Mouse (Mus musculus) intestine, embryonic 14.5 days (tissue): ENCODE data around the gene H2al1b. TPM values are rescaled to one million over a fixed set of nuclear protein-coding genes. Genes with fewer than 3 reads are reported as not detected.
A peak's percentile ranks its signal among the peaks of the same experiment; 100 is the strongest.
"Not testable (repeated sequence)": the region's sequence is repeated elsewhere in the genome, so short reads cannot be mapped to it uniquely, and the experiment has no call there.

Experiments
- ATAC-seq: fragments of 200-750 bp; cut with Nextera tagmentation; replicated peaks from 2 replicates; pipeline ENCODE4 v1.8.0; 2017; ENCODE audit warnings: low read depth, moderate number of reproducible peaks, moderate TSS enrichment, moderate library complexity; ENCODE audit not compliant: low FRiP score, low TSS enrichment
- DNase-seq: peaks from one replicate; pipeline ENCODE4 v3.0.0-alpha.2; 2018; ENCODE audit warnings: low spot score
- H3K27ac ChIP-seq: fragments of 300-500 bp; sonication (generic); 2 replicates; pipeline ENCODE4 v1.5.1; 2014; ENCODE audit warnings: low read depth, mild to moderate bottlenecking, control low read depth
- H3K27me3 ChIP-seq: fragments of 300-500 bp; sonication (generic); replicated peaks from 2 replicates; pipeline ENCODE4 v1.6.1; 2014; ENCODE audit warnings: low read length, control low read depth; ENCODE audit not compliant: control insufficient read depth, insufficient read depth
- H3K36me3 ChIP-seq: fragments of 300-500 bp; sonication (generic); 2 replicates; pipeline ENCODE4 v1.6.1; 2014; ENCODE audit warnings: low read length, control low read depth; ENCODE audit not compliant: control insufficient read depth, insufficient read depth
- H3K4me1 ChIP-seq: fragments of 300-500 bp; sonication (generic); replicated peaks from 2 replicates; pipeline ENCODE4 v1.6.1; 2014; ENCODE audit warnings: low read length, control low read depth, mixed read lengths; ENCODE audit not compliant: control insufficient read depth, insufficient read depth
- H3K4me2 ChIP-seq: fragments of 300-500 bp; sonication (generic); 2 replicates; pipeline ENCODE4 v1.6.1; 2014; ENCODE audit warnings: low read length
- H3K4me3 ChIP-seq: fragments of 300-500 bp; sonication (generic); 2 replicates; pipeline ENCODE4 v1.5.1; 2014; ENCODE audit warnings: low read depth, low read length, control low read depth, mixed read lengths
- H3K9ac ChIP-seq: fragments of 300-500 bp; sonication (generic); 2 replicates; pipeline ENCODE4 v1.6.1; 2014; ENCODE audit warnings: mild to moderate bottlenecking, low read length
- H3K9me3 ChIP-seq: fragments of 300-500 bp; sonication (generic); 2 replicates; pipeline ENCODE4 v1.6.1; 2016; ENCODE audit warnings: low read length, control low read depth; ENCODE audit not compliant: control insufficient read depth
- WGBS: fragments of 180-500 bp; shearing (Covaris S2); extraction: QIAGEN DNeasy Blood & Tissue Kit; methylation state at CpG from one replicate; pipeline ENCODE4 v1.1.7; 2014; 5-methylcytosine and 5-hydroxymethylcytosine counted together
- polyA plus RNA-seq: library from polyadenylated mRNA; unstranded; fragments of >200 nt; fragmentation: Nextera tagmentation; extraction: Ambion mirVana; gene quantifications from 2 replicates; pipeline ENCODE4 v1.2.1, GENCODE M21; 2014

H2al1b gene
- polyA plus RNA-seq = not detected in 2 replicates

GRCm38 (mm10) chrX:11302132-11302531 is at the start of gene H2al1b:
Gene H2al1b (plus strand): TSS chrX:11302432.
- 84% methylated on average over 1 of the region's 3 CpGs for WGBS
- not testable (repeated sequence) for H3K4me2 ChIP-seq, H3K36me3 ChIP-seq, H3K4me1 ChIP-seq, H3K9me3 ChIP-seq, ATAC-seq, DNase-seq, H3K9ac ChIP-seq, H3K4me3 ChIP-seq, H3K27ac ChIP-seq, H3K27me3 ChIP-seq

- no peak for DNase-seq
- no peak overlapping the region for H3K4me3 ChIP-seq
- no peaks in the 10 kb centered on the region for H3K9me3 ChIP-seq
- H3K27ac ChIP-seq = peak overlapping the region; percentile 57; the same call in 1 of the 2 replicates
- H3K27me3 ChIP-seq = peaks cover 15% of the 10 kb centered on the region
- no peak overlapping the region for H3K9ac ChIP-seq
- ATAC-seq = no peak
- no peak overlapping the region for H3K4me2 ChIP-seq
- H3K36me3 ChIP-seq = no peaks in the 10 kb centered on the region
- H3K4me1 ChIP-seq = peaks cover 13% of the 10 kb centered on the region; the same call in 1 of the 2 replicates
- WGBS = 41% methylated on average over 5 of the region's 5 CpGs
Observed at GRCm38 (mm10) chrX:11254062-11254461, 48.2 kb upstream of the H2al1b start.

GRCm38 (mm10) chrX:11254521-11255207 is 47.6 kb upstream of the H2al1b start:
- Histone ChIP-seq H3K9me3 (no peaks in the 10 kb centered on the region), H3K27ac (peak overlapping the region; percentile 57; the same call in 1 of the 2 replicates), H3K4me2 (no peak overlapping the region), H3K9ac (no peak overlapping the region), H3K4me1 (peaks cover 13% of the 10 kb centered on the region; the same call in 1 of the 2 replicates), H3K36me3 (no peaks in the 10 kb centered on the region), H3K27me3 (peaks cover 15% of the 10 kb centered on the region), H3K4me3 (no peak overlapping the region)
- DNase-seq (no peak), ATAC-seq (no peak)
- WGBS = 34% methylated on average over 11 of the region's 11 CpGs

GRCm38 (mm10) chrX:11255564-11256360 is 46.5 kb upstream of the H2al1b start:
- Histone ChIP-seq H3K4me3 (no peak overlapping the region), H3K27me3 (peaks cover 15% of the 10 kb centered on the region), H3K27ac (peak overlapping the region; percentile 57; the same call in 1 of the 2 replicates), H3K9ac (no peak overlapping the region), H3K4me1 (peaks cover 13% of the 10 kb centered on the region; the same call in 1 of the 2 replicates), H3K9me3 (no peaks in the 10 kb centered on the region), H3K36me3 (no peaks in the 10 kb centered on the region), H3K4me2 (no peak overlapping the region)
- DNase-seq = peak; percentile 57
- no peak for ATAC-seq
- WGBS = 43% methylated on average over 8 of the region's 8 CpGs

- Histone ChIP-seq H3K4me1 (no peaks in the 10 kb centered on the region), H3K27ac (0 out of 2 replicates have a peak overlapping the region, but pooled peaks have one; percentile 2), H3K9me3 (no peaks in the 10 kb centered on the region), H3K4me3 (no peak overlapping the region), H3K27me3 (peaks cover 4% of the 10 kb centered on the region; the same call in 1 of the 2 replicates), H3K9ac (no peak overlapping the region), H3K4me2 (no peak overlapping the region), H3K36me3 (no peaks in the 10 kb centered on the region)
- ATAC-seq (no peak), DNase-seq (no peak)
- WGBS = 58% methylated on average over 8 of the region's 8 CpGs
Observed at GRCm38 (mm10) chrX:11264918-11265317, 37.3 kb upstream of the H2al1b start.

- 41% methylated on average over 7 of the region's 7 CpGs for WGBS
- no peak overlapping the region for H3K4me2 ChIP-seq
- no peaks in the 10 kb centered on the region for H3K36me3 ChIP-seq
- no peak overlapping the region; the same call in 1 of the 2 replicates for H3K27ac ChIP-seq
- peaks cover 8% of the 10 kb centered on the region; the same call in 1 of the 2 replicates for H3K27me3 ChIP-seq
- no peak overlapping the region for H3K4me3 ChIP-seq
- no peak for ATAC-seq
- no peaks in the 10 kb centered on the region for H3K4me1 ChIP-seq
- no peak overlapping the region for H3K9ac ChIP-seq
- H3K9me3 ChIP-seq = no peaks in the 10 kb centered on the region
- DNase-seq = no peak
Observed at GRCm38 (mm10) chrX:11267791-11268190, 34.4 kb upstream of the H2al1b start.

- 91% methylated on average over 3 of the region's 3 CpGs for WGBS
Observed at GRCm38 (mm10) chrX:11269074-11269473, 33.2 kb upstream of the H2al1b start.

GRCm38 (mm10) chrX:11273190-11273589 is 29.0 kb upstream of the H2al1b start:
- Histone ChIP-seq H3K4me2 (no peak overlapping the region), H3K4me1 (no peaks in the 10 kb centered on the region), H3K9ac (no peak overlapping the region), H3K36me3 (no peaks in the 10 kb centered on the region), H3K27me3 (peaks cover 11% of the 10 kb centered on the region; the same call in 1 of the 2 replicates), H3K27ac (no peak overlapping the region), H3K9me3 (no peaks in the 10 kb centered on the region), H3K4me3 (no peak overlapping the region)
- ATAC-seq (no peak), DNase-seq (no peak)
- WGBS = 51% methylated on average over 3 of the region's 3 CpGs

More at GRCm38 (mm10) chrX:11269074-11269473, 33.2 kb upstream of the H2al1b start:
- Histone ChIP-seq H3K4me2 (no peak overlapping the region), H3K9me3 (no peaks in the 10 kb centered on the region), H3K4me1 (no peaks in the 10 kb centered on the region), H3K9ac (no peak overlapping the region), H3K27me3 (peaks cover 8% of the 10 kb centered on the region; the same call in 1 of the 2 replicates), H3K36me3 (no peaks in the 10 kb centered on the region), H3K4me3 (no peak overlapping the region), H3K27ac (no peak overlapping the region)
- ATAC-seq = no peak
- DNase-seq = no peak
